Mouse (Mus musculus) granulocyte monocyte progenitor cell, adult 5-6 weeks (primary cell): ENCODE measurements around the gene Galk2. TPM values are rescaled to one million over a fixed set of nuclear protein-coding genes. Genes with fewer than 3 reads are reported as not detected.

Source experiments
- total RNA-seq, 2 experiments: library from RNA; stranded (forward) in 1 of 2; stranded (reverse) in 1 of 2; fragments of 200-712, 200-1000 nt in 1 of 2; fragments of >200 nt in 1 of 2; fragmentation: Nextera tagmentation in 1 of 2; gene quantifications; 2 replicates each; pipeline ENCODE4 v1.2.3; 2014 to 2017

Gene Galk2
- total RNA-seq, 2 experiments from 2014 or later = 44.9 to 80.9 TPM

Other genes starting within 250 kb of the Galk2 start
- gene Cep152, start 234.0 kb upstream of the Galk2 start, total RNA-seq (2014; fragmentation: Nextera tagmentation) = 8.2 and 10.9 TPM in 2 replicates
- gene Cep152, start 234.0 kb upstream of the Galk2 start, total RNA-seq (2017) = 21.1 and 21.6 TPM in 2 replicates
- gene Eid1, start 186.0 kb upstream of the Galk2 start, total RNA-seq (2014; fragmentation: Nextera tagmentation) = 68.2 and 71.7 TPM in 2 replicates
- gene Eid1, start 186.0 kb upstream of the Galk2 start, total RNA-seq (2017) = 121 and 142 TPM in 2 replicates
- gene Shc4, start 135.0 kb upstream of the Galk2 start, total RNA-seq (2014; fragmentation: Nextera tagmentation) = not detected in 2 replicates
- 0.26 and 1.0 TPM in 2 replicates for gene Shc4, start 135.0 kb upstream of the Galk2 start, total RNA-seq (2017)
- gene Secisbp2l, start 76.2 kb upstream of the Galk2 start, total RNA-seq (2014; fragmentation: Nextera tagmentation) = 11.2 and 20.4 TPM in 2 replicates
- gene Secisbp2l, start 76.2 kb upstream of the Galk2 start, total RNA-seq (2017) = 14.2 and 17.7 TPM in 2 replicates
- gene Cops2, start within 50 bp of the Galk2 start, total RNA-seq (2014; fragmentation: Nextera tagmentation) = 61.2 and 83.0 TPM in 2 replicates
- 160 and 284 TPM in 2 replicates for gene Cops2, start within 50 bp of the Galk2 start, total RNA-seq (2017)
- not detected in 2 replicates for gene Fgf7, start 175.5 kb downstream of the Galk2 start, total RNA-seq (2014; fragmentation: Nextera tagmentation)
- not detected in 2 replicates for gene Fgf7, start 175.5 kb downstream of the Galk2 start, total RNA-seq (2017)